Mouse (Mus musculus) thymus, adult 2 months (tissue): ENCODE data around the gene Pip4k2b. TPM values are rescaled to one million over a fixed set of nuclear protein-coding genes. Genes with fewer than 3 reads are reported as not detected.

Experiments used
- DNase-seq: peaks from one replicate; pipeline ENCODE4 v3.0.0; 2021
- H3K27ac ChIP-seq: fragments of 200-500 bp; 2 replicates; pipeline ENCODE4 v1.5.1; 2012; ENCODE audit warnings: low read length, control low read depth; ENCODE audit not compliant: control insufficient read depth, insufficient read depth
- H3K27me3 ChIP-seq: fragments of 200-500 bp; 2 replicates; pipeline ENCODE4 v1.6.1; 2012; ENCODE audit warnings: mild to moderate bottlenecking, low read length, moderate library complexity, mixed read lengths; ENCODE audit not compliant: control insufficient read depth, insufficient read depth
- H3K36me3 ChIP-seq: fragments of 200-500 bp; 2 replicates; pipeline ENCODE4 v1.6.1; 2012; ENCODE audit warnings: mild to moderate bottlenecking, low read length, moderate library complexity; ENCODE audit not compliant: control insufficient read depth, insufficient read depth
- H3K4me1 ChIP-seq: fragments of 200-500 bp; replicated peaks from 2 replicates; pipeline ENCODE4 v1.6.1; 2012; ENCODE audit warnings: low read length; ENCODE audit not compliant: control insufficient read depth, insufficient read depth
- H3K4me3 ChIP-seq: fragments of 200-500 bp; 2 replicates; pipeline ENCODE4 v1.5.1; 2012; ENCODE audit warnings: mild to moderate bottlenecking, low read length, control low read depth, moderate library complexity; ENCODE audit not compliant: control insufficient read depth, insufficient read depth
- CTCF ChIP-seq: fragments of 200-500 bp; IDR thresholded peaks from 2 replicates; pipeline ENCODE4 v1.5.1; 2012; ENCODE audit warnings: mild to moderate bottlenecking, control low read depth, low read length, moderate library complexity, borderline replicate concordance; ENCODE audit not compliant: control insufficient read depth, poor library complexity, insufficient read depth; ENCODE audit errors: extremely low read depth
- POLR2A ChIP-seq: fragments of 200-500 bp; IDR thresholded peaks from 2 replicates; pipeline ENCODE4 v1.6.1; 2012; ENCODE audit warnings: mild to moderate bottlenecking, low read length, control low read depth, moderate library complexity; ENCODE audit not compliant: control insufficient read depth, poor library complexity, insufficient read depth; ENCODE audit errors: extremely low read depth
- WGBS: fragments of 180-500 bp; shearing (Covaris S2); methylation state at CpG from one replicate; pipeline ENCODE4 v1.1.7; 2018; 5-methylcytosine and 5-hydroxymethylcytosine counted together
- polyA plus RNA-seq: library from polyadenylated mRNA; depleted of rRNA; stranded (reverse); fragments of >200 nt; gene quantifications from 2 replicates; pipeline ENCODE4 v1.2.3, GENCODE M21; 2012

The Pip4k2b gene
- polyA plus RNA-seq, 1 experiment: 28.2 TPM

DNA sequence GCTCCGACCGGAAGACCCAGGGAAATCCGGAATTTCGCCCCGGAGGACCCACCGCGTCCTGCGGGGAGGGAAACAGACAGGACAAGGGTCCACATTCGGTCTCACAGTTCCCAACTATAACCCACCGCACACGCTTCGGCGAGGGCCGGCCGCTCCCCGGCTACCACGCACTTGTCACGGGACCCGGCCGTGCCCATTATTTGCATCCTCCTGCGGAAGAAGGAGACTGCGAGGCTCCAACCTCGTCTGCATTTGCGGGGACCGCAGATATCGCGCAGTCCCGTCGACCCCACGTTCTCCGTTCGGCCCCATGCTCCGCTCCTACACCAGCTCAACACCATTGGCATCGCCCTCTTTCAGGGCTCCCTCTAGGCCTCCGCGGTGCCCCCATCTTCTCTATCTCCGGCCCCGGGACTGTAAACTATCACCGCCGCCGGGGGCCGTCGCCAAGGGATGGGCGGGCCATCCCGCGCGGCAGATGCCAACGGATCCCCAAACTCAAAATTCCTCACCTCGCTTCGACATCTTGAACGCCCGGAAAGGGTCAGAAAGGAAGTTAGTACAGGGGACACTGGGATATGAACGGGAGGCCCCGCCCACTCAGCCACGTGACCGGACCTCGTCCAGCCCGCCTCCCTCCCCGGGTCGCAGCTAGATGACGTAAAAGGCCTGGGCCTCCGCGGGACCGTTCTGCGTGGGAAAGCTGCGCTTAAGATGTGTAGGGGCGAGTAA is 37.5 kb upstream of the Pip4k2b start, which contains the start of gene Rpl23:
Rpl23 (minus strand) TSS at position 606 of the 732 bp plus-strand sequence.
- TF ChIP-seq CTCF (0 out of 2 replicates have a peak, but pooled peaks have one; percentile 9), POLR2A (peak; percentile 76)
- no peaks in the 10 kb centered on the region for H3K27me3 ChIP-seq
- peaks cover 6% of the 10 kb centered on the region for H3K4me1 ChIP-seq
- peak within 1 kb of the TSS; percentile 10; the same call in 1 of the 2 replicates for H3K27ac ChIP-seq
- peaks cover 36% of the 10 kb centered on the region for H3K36me3 ChIP-seq
- peak within 1 kb of the TSS; percentile 85 for H3K4me3 ChIP-seq
- DNase-seq: peak; percentile 99
- WGBS: under 1% methylated on average over 67 of the region's 67 CpGs

DNA sequence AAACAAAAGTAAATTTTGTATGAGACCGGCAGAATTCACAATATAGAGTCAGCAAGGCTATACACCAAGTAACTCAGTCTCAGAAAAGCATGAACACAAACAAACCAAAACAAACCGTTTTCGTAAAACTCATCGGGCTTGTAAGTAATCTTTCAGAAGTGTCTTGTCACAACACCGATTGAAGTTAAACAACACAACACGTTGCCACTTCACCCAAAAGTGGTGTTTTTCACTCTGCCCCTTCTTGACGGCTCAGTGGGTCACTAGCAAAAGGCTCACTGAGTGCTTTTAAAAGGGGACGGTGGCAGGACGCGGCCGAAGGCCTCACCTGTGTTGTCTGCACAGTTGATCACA is 37.0 kb upstream of the Pip4k2b start:
- TF ChIP-seq POLR2A: no peak
- TF ChIP-seq CTCF: no peak
- H3K27me3 ChIP-seq: no peaks in the 10 kb centered on the region
- H3K4me3 ChIP-seq: peak overlapping the region; percentile 85
- DNase-seq: no peak
- H3K36me3 ChIP-seq: peaks cover 41% of the 10 kb centered on the region
- 3% methylated on average over 11 of the region's 11 CpGs for WGBS
- peak overlapping the region; percentile 10; the same call in 1 of the 2 replicates for H3K27ac ChIP-seq
- peaks cover 6% of the 10 kb centered on the region for H3K4me1 ChIP-seq

DNA sequence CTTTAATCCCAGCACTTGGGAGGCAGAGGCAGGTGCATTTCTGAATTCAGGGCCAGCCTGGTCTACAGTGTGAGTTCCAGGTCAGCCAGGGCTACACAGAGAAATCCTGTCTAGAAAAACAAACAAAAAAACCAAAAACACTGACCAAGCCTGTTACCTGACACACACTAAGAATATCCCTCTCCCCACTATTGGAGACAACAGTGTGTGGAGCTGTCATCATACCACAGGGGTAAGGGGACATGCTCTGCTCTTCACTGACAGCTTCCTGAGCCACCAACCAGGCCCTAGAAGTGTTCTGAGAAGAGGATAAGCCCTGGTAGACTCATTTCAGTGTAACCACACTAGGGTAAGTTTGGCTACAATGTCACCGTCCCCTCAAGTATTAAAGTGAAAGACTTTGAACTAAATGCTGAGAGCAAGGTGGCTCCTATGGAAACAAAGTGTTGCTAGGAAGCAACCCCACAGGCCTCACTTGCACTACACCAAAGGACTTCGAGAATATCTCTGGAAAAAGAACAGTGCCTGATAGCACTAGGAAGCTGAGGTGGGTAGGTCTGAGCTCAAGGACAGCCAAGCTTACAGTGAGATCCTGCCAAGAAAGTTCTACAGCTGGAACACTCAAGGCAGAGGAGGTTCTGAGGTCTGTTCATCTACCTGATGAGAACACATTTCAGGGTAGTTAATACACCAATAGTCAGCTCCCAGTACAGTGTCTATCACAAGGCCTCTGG is 35.6 kb upstream of the Pip4k2b start:
- H3K36me3 ChIP-seq: peaks cover 47% of the 10 kb centered on the region
- DNase-seq: no peak
- H3K4me3 ChIP-seq: no peak overlapping the region
- peaks cover 6% of the 10 kb centered on the region for H3K4me1 ChIP-seq
- no peak for TF ChIP-seq CTCF
- WGBS: 64% methylated on average over 2 of the region's 2 CpGs
- no peak overlapping the region for H3K27ac ChIP-seq
- H3K27me3 ChIP-seq: no peaks in the 10 kb centered on the region

DNA sequence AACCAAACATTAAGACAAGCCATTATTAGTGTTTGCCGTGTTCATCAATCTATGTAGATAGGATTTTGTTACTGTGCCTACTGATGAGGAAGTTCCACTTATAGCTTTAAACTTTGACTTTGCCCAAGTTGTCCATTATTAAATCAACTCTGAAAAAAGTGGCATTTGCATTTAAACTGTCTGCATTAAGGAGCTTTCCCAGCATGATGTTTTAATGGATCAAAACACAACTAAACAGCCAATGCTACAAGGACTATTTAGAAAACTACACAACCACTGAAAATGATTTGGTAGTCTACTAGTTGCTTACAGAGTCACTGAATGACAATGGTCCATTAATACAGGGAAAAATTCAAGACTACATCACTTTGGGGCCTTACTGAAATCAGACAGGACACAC is 34.4 kb upstream of the Pip4k2b start:
- TF ChIP-seq POLR2A (no peak), CTCF (no peak)
- DNase-seq: no peak
- Histone ChIP-seq H3K4me3 (no peak overlapping the region), H3K27me3 (no peaks in the 10 kb centered on the region), H3K4me1 (peaks cover 6% of the 10 kb centered on the region), H3K36me3 (peaks cover 49% of the 10 kb centered on the region), H3K27ac (no peak overlapping the region)
- 92% methylated on average over 1 of the region's 1 CpGs for WGBS

DNA sequence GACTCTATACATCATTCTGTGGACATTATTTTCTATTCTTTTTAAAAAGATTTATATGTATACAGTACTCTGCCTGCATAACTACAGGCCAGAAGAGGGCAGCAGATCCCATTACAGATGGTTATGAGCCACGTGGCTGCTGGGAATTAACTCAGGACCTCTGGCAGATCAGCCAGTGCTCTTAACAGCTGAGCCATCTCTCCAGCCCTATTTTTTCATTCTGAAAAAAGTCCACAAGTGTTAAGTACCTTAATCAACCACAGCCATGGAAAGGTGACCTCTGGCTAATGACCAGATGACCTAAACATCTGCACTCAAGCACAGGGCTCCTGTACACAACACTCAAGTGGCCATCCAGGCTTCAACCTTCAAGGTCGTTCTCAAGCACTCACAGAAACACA is 32.6 kb upstream of the Pip4k2b start:
- Histone ChIP-seq H3K27me3 (no peaks in the 10 kb centered on the region), H3K36me3 (peaks cover 49% of the 10 kb centered on the region), H3K27ac (no peak overlapping the region), H3K4me1 (peaks cover 6% of the 10 kb centered on the region), H3K4me3 (no peak overlapping the region)
- TF ChIP-seq CTCF (no peak), POLR2A (no peak)
- 71% methylated on average over 2 of the region's 2 CpGs for WGBS
- no peak for DNase-seq

DNA sequence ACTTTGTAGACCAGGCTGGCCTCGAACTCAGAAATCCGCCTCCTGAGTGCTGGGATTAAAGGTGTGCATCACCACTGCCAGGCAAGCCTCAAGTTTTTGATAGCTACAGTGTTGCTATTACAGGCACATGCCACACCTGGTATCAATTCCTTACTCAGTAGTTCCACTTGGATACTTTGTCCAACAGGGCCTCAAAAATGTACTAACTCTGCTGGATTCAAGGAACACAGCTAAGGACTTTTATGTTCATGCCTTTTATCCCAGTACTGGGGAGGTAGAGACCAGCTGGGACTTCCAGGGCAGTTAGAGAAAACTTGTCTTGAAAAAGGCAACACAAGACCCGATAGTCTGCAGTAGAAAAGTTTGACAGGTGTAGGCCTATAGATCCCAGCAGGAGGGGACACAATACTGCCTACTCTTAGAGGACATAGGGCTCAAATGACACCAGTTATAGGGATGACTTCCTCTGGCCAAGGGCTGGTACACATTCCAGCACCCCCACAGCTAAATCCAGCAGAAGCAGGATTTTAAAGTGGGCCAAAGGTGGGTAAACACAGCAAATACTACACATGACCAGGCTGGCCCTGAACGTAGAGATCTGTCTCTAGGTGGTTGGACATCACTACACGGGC is 32.1 kb upstream of the Pip4k2b start:
- DNase-seq: no peak
- WGBS: 94% methylated on average over 5 of the region's 5 CpGs
- Histone ChIP-seq H3K27ac (no peak overlapping the region), H3K27me3 (no peaks in the 10 kb centered on the region), H3K4me3 (no peak overlapping the region), H3K36me3 (peaks cover 49% of the 10 kb centered on the region), H3K4me1 (peaks cover 6% of the 10 kb centered on the region)
- TF ChIP-seq CTCF (no peak), POLR2A (no peak)
